Mouse (Mus musculus) lung, embryonic 16.5 days (tissue): ENCODE data around the gene Col23a1. TPM values are rescaled to one million over a fixed set of nuclear protein-coding genes. Genes with fewer than 3 reads are reported as not detected.

Experiments used
- ATAC-seq: fragments of 200-750 bp; cut with Nextera tagmentation; 2 replicates; pipeline ENCODE4 v1.8.0; 2017; ENCODE audit warnings: low read depth, mild to moderate bottlenecking, moderate library complexity
- H3K27ac ChIP-seq: fragments of 300-500 bp; sonication (generic); 2 replicates; pipeline ENCODE4 v1.5.1; 2014; ENCODE audit warnings: mild to moderate bottlenecking, control low read depth, low read length
- H3K27me3 ChIP-seq: fragments of 300-500 bp; sonication (generic); 2 replicates; pipeline ENCODE4 v1.6.1; 2014; ENCODE audit warnings: low read depth, low read length, mixed read lengths; ENCODE audit not compliant: control insufficient read depth, insufficient read depth
- H3K36me3 ChIP-seq: fragments of 300-500 bp; sonication (generic); 2 replicates; pipeline ENCODE4 v1.6.1; 2014; ENCODE audit warnings: low read length; ENCODE audit not compliant: control insufficient read depth, insufficient read depth
- H3K4me1 ChIP-seq: fragments of 300-500 bp; sonication (generic); replicated peaks from 2 replicates; pipeline ENCODE4 v1.6.1; 2014; ENCODE audit warnings: low read length, mixed read lengths; ENCODE audit not compliant: control insufficient read depth, insufficient read depth
- H3K4me2 ChIP-seq: fragments of 300-500 bp; sonication (generic); 2 replicates; pipeline ENCODE4 v1.6.1; 2014; ENCODE audit warnings: low read depth, low read length, control low read depth
- H3K4me3 ChIP-seq: fragments of 300-500 bp; sonication (generic); 2 replicates; pipeline ENCODE4 v1.5.1; 2014; ENCODE audit warnings: mild to moderate bottlenecking, low read length, control low read depth
- H3K9ac ChIP-seq: fragments of 300-500 bp; sonication (generic); 2 replicates; pipeline ENCODE4 v1.6.1; 2014; ENCODE audit warnings: low read length, control low read depth
- H3K9me3 ChIP-seq: fragments of 300-500 bp; sonication (generic); 2 replicates; pipeline ENCODE4 v1.6.1; 2016; ENCODE audit warnings: low read length; ENCODE audit not compliant: control insufficient read depth
- WGBS: fragments of 180-500 bp; shearing (Covaris S2); extraction: QIAGEN DNeasy Blood & Tissue Kit; methylation state at CpG from one replicate; pipeline ENCODE4 v1.1.7; 2014; 5-methylcytosine and 5-hydroxymethylcytosine counted together
- polyA plus RNA-seq: library from polyadenylated mRNA; unstranded; fragments of >200 nt; fragmentation: Nextera tagmentation; extraction: Ambion mirVana; gene quantifications from 2 replicates; pipeline ENCODE4 v1.2.1, GENCODE M21; 2015

The Col23a1 gene
- polyA plus RNA-seq, 1 experiment from 2014 or later: 9.7 TPM

DNA sequence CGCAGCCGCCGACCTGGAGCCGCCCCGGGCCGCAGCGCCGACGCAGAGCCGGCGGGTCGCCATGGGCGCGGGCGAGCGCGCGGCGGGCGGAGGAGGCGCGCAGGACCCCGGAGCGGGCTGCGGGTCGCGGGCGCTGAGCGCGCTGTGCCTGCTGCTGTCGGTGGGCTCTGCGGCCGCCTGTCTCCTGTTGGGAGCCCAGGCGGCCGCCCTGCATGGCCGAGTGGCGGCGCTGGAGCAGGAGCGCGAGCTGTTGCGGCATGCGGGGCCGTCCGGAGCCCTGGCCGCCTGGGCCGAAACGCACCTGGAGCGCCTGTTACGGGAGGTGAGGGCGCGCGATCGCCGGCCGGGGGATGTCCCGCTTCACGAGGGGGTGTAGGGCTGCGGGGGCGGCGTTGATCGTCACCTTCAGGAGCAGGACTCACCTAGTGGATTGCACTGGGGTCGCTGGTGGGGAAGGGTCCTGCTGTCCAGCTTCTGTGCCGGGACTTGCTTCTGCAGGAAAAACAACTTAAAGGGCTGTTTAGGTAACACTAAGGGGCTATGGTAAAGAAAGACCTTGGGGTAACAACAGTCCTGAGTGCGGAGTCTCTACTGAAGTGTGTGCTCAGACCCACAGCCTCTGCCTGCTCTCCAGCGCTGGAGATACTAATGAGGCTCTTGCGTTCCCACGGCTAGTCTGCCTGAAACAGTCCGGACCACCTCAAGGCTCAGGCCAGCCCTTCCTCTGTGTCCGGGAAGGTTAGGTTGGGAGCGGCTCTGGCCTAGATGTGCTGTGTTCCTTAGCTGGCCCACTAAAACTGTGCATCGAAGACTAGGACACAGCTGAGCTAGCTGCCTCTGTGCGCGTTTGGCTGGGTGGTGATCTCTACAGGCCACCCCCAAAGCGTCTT is 591 bp downstream of the Col23a1 start:
- Histone ChIP-seq H3K27me3 (no peaks in the 10 kb centered on the region), H3K9me3 (0 out of 2 replicates have a peak, but pooled peaks cover under 1% of the 10 kb centered on the region), H3K27ac (peak overlapping the region; percentile 15; the same call in 1 of the 2 replicates), H3K4me1 (peaks cover 4% of the 10 kb centered on the region), H3K9ac (peak overlapping the region; percentile 72), H3K4me3 (peak overlapping the region; percentile 70), H3K4me2 (peak overlapping the region; percentile 82), H3K36me3 (no peaks in the 10 kb centered on the region)
- 2% methylated on average over 47 of the region's 74 CpGs for WGBS
- ATAC-seq: peak; percentile 84

GRCm38 (mm10) chr11:51293956-51294530 is 4.3 kb downstream of the Col23a1 start:
- no peaks in the 10 kb centered on the region for H3K36me3 ChIP-seq
- no peak overlapping the region for H3K9ac ChIP-seq
- H3K9me3 ChIP-seq: 0 out of 2 replicates have a peak, but pooled peaks cover 4% of the 10 kb centered on the region
- no peak for ATAC-seq
- peaks cover 2% of the 10 kb centered on the region for H3K4me1 ChIP-seq
- H3K27ac ChIP-seq: no peak overlapping the region
- no peak overlapping the region for H3K4me2 ChIP-seq
- H3K4me3 ChIP-seq: no peak overlapping the region
- WGBS: 66% methylated on average over 2 of the region's 2 CpGs
- no peaks in the 10 kb centered on the region for H3K27me3 ChIP-seq

GRCm38 (mm10) chr11:51295742-51296141 is 6.0 kb downstream of the Col23a1 start:
- Histone ChIP-seq H3K27me3 (no peaks in the 10 kb centered on the region), H3K4me1 (no peaks in the 10 kb centered on the region; the same call in 1 of the 2 replicates), H3K4me3 (no peak overlapping the region), H3K9me3 (0 out of 2 replicates have a peak, but pooled peaks cover 4% of the 10 kb centered on the region), H3K27ac (no peak overlapping the region), H3K4me2 (no peak overlapping the region), H3K9ac (no peak overlapping the region), H3K36me3 (no peaks in the 10 kb centered on the region)
- WGBS: 67% methylated on average over 3 of the region's 3 CpGs
- no peak for ATAC-seq

DNA sequence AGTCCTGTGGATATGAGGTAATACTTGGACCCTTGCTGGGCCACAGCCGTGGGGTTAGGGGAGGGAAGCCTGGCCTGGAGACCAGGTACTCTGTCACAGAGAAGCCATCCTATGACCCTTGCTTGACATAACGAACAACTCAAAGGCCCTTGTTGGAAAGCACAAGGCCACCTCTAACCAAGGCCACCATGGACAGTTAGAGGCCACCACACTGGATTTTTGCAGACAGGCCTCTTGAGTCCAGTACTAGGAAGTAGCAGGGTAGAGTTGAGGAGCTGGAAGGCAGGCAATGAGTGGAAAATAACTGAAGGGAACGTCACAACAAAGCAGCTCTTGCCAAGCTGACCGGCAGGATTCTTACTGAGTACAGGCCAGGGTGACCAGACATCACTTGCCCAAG is 9.0 kb downstream of the Col23a1 start:
- no peaks in the 10 kb centered on the region for H3K4me1 ChIP-seq
- H3K9me3 ChIP-seq: 0 out of 2 replicates have a peak, but pooled peaks cover 4% of the 10 kb centered on the region
- H3K27ac ChIP-seq: no peak overlapping the region
- H3K27me3 ChIP-seq: no peaks in the 10 kb centered on the region
- H3K36me3 ChIP-seq: no peaks in the 10 kb centered on the region
- 77% methylated on average over 4 of the region's 4 CpGs for WGBS
- no peak overlapping the region for H3K4me3 ChIP-seq
- no peak overlapping the region for H3K9ac ChIP-seq
- no peak for ATAC-seq
- H3K4me2 ChIP-seq: no peak overlapping the region

DNA sequence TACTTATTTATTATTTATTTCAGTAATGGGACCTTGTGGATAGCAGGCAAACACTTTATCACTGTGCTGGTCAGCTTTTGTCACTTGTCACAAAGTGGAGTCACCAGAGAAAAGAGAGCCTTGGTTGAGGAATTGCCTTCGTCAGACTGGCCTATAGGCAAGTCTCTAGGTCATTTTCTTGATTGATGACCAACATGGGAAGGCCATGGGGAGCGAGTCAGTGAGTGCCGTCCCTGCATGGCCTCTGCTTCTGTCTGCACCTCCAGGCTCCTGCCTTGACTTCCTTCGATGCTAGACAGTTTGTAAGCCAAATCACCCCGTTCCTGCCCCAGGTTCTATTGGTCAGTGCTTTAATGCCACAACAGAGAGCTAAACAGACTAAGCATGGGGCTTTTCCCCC is 12.7 kb downstream of the Col23a1 start:
- WGBS: 70% methylated on average over 5 of the region's 5 CpGs
- Histone ChIP-seq H3K27me3 (no peaks in the 10 kb centered on the region), H3K4me2 (no peak overlapping the region)

DNA sequence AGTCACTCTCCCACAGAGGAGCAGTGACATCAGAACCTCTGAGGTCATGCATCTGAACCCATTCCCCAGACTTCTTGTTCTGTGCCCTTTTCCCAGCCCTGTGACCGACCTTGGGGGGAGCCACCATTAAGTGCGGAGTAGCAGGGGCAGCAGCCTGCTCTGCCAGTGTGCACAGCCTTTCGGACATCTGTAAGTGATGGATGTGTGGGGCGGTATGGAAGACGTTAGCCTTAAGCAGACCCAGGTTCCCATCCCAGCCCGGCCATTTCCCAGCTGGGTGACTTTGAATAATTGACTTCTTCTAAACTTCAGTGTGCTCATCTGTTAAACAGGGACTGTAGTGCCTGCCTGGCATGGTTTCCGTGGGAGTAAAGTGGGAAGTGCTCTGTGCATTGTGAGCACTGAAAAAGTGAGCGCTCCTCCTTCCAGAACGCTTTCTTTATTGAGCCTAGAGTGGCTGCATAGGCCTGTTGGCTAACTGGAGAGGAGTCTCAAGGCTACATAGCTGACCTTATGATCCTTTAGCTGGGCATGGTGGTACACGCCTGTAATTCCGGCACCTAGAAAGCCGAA is 14.3 kb downstream of the Col23a1 start:
- Histone ChIP-seq H3K9me3 (no peaks in the 10 kb centered on the region), H3K9ac (no peak overlapping the region), H3K27ac (no peak overlapping the region), H3K36me3 (no peaks in the 10 kb centered on the region), H3K4me1 (peaks cover 6% of the 10 kb centered on the region), H3K4me3 (no peak overlapping the region), H3K4me2 (no peak overlapping the region), H3K27me3 (no peaks in the 10 kb centered on the region)
- 64% methylated on average over 12 of the region's 12 CpGs for WGBS
- ATAC-seq: no peak

More for the DNA sequence above, 12.7 kb downstream of the Col23a1 start:
- no peaks in the 10 kb centered on the region for H3K9me3 ChIP-seq
- H3K4me3 ChIP-seq: no peak overlapping the region
- no peak for ATAC-seq
- H3K27ac ChIP-seq: no peak overlapping the region
- H3K9ac ChIP-seq: no peak overlapping the region
- H3K4me1 ChIP-seq: no peaks in the 10 kb centered on the region
- H3K36me3 ChIP-seq: no peaks in the 10 kb centered on the region

GRCm38 (mm10) chr11:51308306-51308705 is 18.6 kb downstream of the Col23a1 start:
- H3K9ac ChIP-seq: no peak overlapping the region
- ATAC-seq: peak; percentile 43; the same call in 1 of the 2 replicates
- H3K4me1 ChIP-seq: peaks cover 6% of the 10 kb centered on the region
- no peaks in the 10 kb centered on the region for H3K27me3 ChIP-seq
- no peak overlapping the region for H3K27ac ChIP-seq
- 39% methylated on average over 5 of the region's 5 CpGs for WGBS
- H3K36me3 ChIP-seq: no peaks in the 10 kb centered on the region
- no peak overlapping the region for H3K4me2 ChIP-seq
- H3K4me3 ChIP-seq: no peak overlapping the region
- H3K9me3 ChIP-seq: no peaks in the 10 kb centered on the region

- H3K4me3 ChIP-seq: no peak overlapping the region
- 78% methylated on average over 8 of the region's 8 CpGs for WGBS
- H3K9me3 ChIP-seq: no peaks in the 10 kb centered on the region
- no peak for ATAC-seq
- H3K4me2 ChIP-seq: no peak overlapping the region
- H3K9ac ChIP-seq: no peak overlapping the region
- no peak overlapping the region for H3K27ac ChIP-seq
- H3K27me3 ChIP-seq: no peaks in the 10 kb centered on the region
- no peaks in the 10 kb centered on the region for H3K36me3 ChIP-seq
- peaks cover 6% of the 10 kb centered on the region for H3K4me1 ChIP-seq
These were observed 22.1 kb downstream of the Col23a1 start for GRCm38 (mm10) chr11:51311846-51312245.
